Mouse (Mus musculus) kidney, embryonic 14.5 days (tissue): Measurements from ENCODE around the gene Klk1. TPM values are rescaled to one million over a fixed set of nuclear protein-coding genes. Genes with fewer than 3 reads are reported as not detected.
"Not testable (repeated sequence)": the region's sequence is repeated elsewhere in the genome, so short reads cannot be mapped to it uniquely, and the experiment has no call there.

Experiments
- ATAC-seq: fragments of 200-750 bp; cut with Nextera tagmentation; 2 replicates; pipeline ENCODE4 v1.8.0; 2017; ENCODE audit warnings: moderate number of reproducible peaks, mild to moderate bottlenecking, moderate TSS enrichment, moderate library complexity; ENCODE audit not compliant: low FRiP score, low TSS enrichment
- H3K27ac ChIP-seq: fragments of 300-500 bp; sonication (generic); 2 replicates; pipeline ENCODE4 v1.5.1; 2014; ENCODE audit warnings: low read depth, mild to moderate bottlenecking, low read length, moderate library complexity, mixed read lengths
- H3K27me3 ChIP-seq: fragments of 300-500 bp; sonication (generic); 2 replicates; pipeline ENCODE4 v1.6.1; 2014; ENCODE audit warnings: mild to moderate bottlenecking, low read length; ENCODE audit not compliant: control insufficient read depth, insufficient read depth
- H3K36me3 ChIP-seq: fragments of 300-500 bp; sonication (generic); 2 replicates; pipeline ENCODE4 v1.6.1; 2014; ENCODE audit warnings: low read length, mixed read lengths; ENCODE audit not compliant: control insufficient read depth, insufficient read depth
- H3K4me1 ChIP-seq: fragments of 300-500 bp; sonication (generic); 2 replicates; pipeline ENCODE4 v1.6.1; 2014; ENCODE audit warnings: low read length, mixed read lengths; ENCODE audit not compliant: control insufficient read depth, insufficient read depth
- H3K4me2 ChIP-seq: fragments of 300-500 bp; sonication (generic); replicated peaks from 2 replicates; pipeline ENCODE4 v1.6.1; 2014; ENCODE audit warnings: low read depth, mild to moderate bottlenecking, low read length
- H3K4me3 ChIP-seq: fragments of 300-500 bp; sonication (generic); 2 replicates; pipeline ENCODE4 v1.5.1; 2014; ENCODE audit warnings: mild to moderate bottlenecking, low read length
- H3K9ac ChIP-seq: fragments of 300-500 bp; sonication (generic); 2 replicates; pipeline ENCODE4 v1.6.1; 2014; ENCODE audit warnings: low read depth, mild to moderate bottlenecking, low read length, moderate library complexity
- H3K9me3 ChIP-seq: fragments of 300-500 bp; sonication (generic); 2 replicates; pipeline ENCODE4 v1.6.1; 2016; ENCODE audit warnings: low read length; ENCODE audit not compliant: control insufficient read depth
- WGBS: fragments of 180-500 bp; shearing (Covaris S2); extraction: QIAGEN DNeasy Blood & Tissue Kit; methylation state at CpG from one replicate; pipeline ENCODE4 v1.1.7; 2014; 5-methylcytosine and 5-hydroxymethylcytosine counted together
- polyA plus RNA-seq: library from polyadenylated mRNA; unstranded; fragments of >200 nt; fragmentation: Nextera tagmentation; extraction: Ambion mirVana; gene quantifications from 2 replicates; pipeline ENCODE4 v1.2.1, GENCODE M21; 2014

Klk1 gene
- polyA plus RNA-seq, 1 experiment from 2014 or later, result 2.1 TPM

DNA sequence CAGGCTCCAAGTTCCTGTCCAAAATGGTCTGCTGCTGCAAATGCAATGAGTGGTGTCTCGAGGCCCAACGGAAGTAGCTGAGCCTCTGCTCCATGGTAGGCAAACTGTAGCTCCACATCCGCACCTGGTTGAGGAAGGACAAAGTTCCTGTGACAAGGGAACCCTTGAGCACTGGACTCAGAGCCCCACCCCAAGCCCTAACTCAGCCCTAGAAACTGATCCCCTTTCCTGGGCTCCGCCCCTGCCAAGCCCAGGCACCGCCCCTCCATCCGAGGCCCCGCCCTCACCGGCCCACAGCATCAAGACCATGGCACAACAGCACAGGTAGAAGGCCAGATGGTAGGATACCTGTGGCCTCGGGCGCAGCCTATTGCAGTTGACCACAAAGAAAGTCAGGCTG is 3.6 kb upstream of the Klk1 start:
- H3K9me3 ChIP-seq, H3K27me3 ChIP-seq, H3K9ac ChIP-seq, H3K36me3 ChIP-seq, H3K4me3 ChIP-seq, H3K27ac ChIP-seq, ATAC-seq, H3K4me1 ChIP-seq, H3K4me2 ChIP-seq: not testable (repeated sequence)
- 63% methylated on average over 8 of the region's 10 CpGs for WGBS

DNA sequence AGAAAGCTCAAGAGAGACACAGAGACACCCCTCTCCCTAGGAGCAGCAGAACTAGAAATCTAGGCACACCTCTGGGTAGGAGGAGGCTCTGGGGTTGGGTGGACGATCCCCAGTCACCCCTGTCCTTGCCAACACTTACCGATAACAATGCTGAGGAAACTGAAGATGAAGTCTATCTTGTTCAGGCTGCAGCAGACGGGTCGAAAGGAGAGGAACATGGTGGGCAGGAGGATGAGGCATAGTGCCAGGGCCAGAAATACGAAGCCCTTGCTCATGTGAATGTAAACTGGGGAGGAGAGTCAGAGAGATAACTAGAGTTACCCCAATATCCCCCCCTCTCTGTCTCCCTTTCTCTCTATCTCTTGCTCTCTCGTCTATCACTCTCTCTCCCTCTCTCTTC is 2.8 kb upstream of the Klk1 start:
- not testable (repeated sequence) for ATAC-seq, H3K27me3 ChIP-seq, H3K4me2 ChIP-seq, H3K27ac ChIP-seq, H3K36me3 ChIP-seq, H3K9ac ChIP-seq, H3K4me3 ChIP-seq, H3K9me3 ChIP-seq, H3K4me1 ChIP-seq
- 76% methylated on average over 6 of the region's 6 CpGs for WGBS

DNA sequence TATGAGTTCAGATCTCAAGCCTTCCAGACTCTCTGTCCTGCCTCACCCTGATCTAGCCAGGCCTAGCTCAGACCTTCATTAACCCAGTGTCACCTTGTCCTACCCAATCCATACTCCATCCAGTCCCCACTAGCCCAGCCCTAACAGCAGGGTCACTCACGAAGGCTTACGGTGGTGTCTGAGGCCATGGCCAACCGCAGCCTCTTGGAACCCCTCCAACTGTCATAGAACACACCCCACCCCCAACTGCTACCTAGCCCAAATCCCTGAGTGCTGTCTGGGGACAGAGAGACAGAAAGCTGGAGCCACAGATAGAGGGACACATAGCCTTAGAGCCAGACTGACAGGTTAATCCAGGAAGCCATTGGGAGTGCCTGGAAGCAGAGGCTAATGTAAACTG is 10.7 kb downstream of the Klk1 start, which contains the start of gene Gm36864:
Gene Gm36864 (plus strand): TSS at position 269 of the 400 bp plus-strand sequence.
- H3K4me2 ChIP-seq, result no peak within 1 kb of the TSS
- no peaks in the 10 kb centered on the region for H3K4me1 ChIP-seq
- ATAC-seq, result no peak
- H3K27ac ChIP-seq, result no peak within 1 kb of the TSS
- no peaks in the 10 kb centered on the region for H3K9me3 ChIP-seq
- no peaks in the 10 kb centered on the region for H3K27me3 ChIP-seq
- H3K9ac ChIP-seq, result no peak within 1 kb of the TSS
- no peak within 1 kb of the TSS for H3K4me3 ChIP-seq
- whole genome bisulfite sequencing, result 84% methylated on average over 3 of the region's 3 CpGs
- H3K36me3 ChIP-seq, result no peaks in the 10 kb centered on the region

DNA sequence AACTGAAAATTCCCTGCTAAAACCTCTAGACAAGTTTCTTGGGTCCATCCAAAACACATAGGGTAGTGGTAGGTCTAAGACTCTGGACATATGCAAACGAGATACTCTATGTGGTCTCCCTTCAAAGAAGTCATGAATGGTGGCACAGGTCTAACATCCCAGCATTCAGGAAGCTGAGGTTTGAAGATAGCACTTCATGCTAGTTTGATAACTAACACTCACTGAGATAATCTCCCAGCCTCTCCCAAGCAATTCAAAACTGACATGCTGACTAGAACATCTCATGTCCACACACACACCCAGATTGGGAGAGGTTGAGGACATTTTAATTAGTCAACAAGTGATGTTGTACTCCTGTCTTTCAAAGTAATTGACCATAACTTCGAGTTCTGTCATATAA is 14.8 kb downstream of the Klk1 start:
- WGBS, result 55% methylated on average over 2 of the region's 2 CpGs
- Histone ChIP-seq H3K36me3 (no peaks in the 10 kb centered on the region), H3K27me3 (no peaks in the 10 kb centered on the region), H3K9ac (no peak overlapping the region), H3K4me3 (no peak overlapping the region), H3K27ac (no peak overlapping the region), H3K4me1 (no peaks in the 10 kb centered on the region), H3K9me3 (no peaks in the 10 kb centered on the region), H3K4me2 (no peak overlapping the region)
- no peak for ATAC-seq

DNA sequence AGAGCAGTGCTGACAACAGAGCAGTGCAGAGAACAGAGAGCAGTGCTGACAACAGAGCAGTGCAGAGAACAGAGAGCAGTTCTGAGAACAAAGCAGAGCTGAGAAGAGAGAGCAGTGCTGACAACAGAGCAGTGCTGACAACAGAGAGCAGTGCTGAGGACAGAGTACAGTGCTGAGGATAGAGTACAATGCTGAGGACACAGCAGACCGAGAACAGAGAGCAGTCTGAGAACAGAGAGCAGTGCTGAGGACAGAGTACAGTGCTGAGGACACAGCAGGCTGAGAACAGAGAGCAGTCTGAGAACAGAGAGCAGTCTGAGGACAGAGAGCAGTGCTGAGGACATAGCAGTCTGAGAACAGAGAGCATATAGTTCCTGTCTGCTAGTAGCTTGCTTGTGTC is 15.6 kb downstream of the Klk1 start:
- no peaks in the 10 kb centered on the region for H3K9me3 ChIP-seq

DNA sequence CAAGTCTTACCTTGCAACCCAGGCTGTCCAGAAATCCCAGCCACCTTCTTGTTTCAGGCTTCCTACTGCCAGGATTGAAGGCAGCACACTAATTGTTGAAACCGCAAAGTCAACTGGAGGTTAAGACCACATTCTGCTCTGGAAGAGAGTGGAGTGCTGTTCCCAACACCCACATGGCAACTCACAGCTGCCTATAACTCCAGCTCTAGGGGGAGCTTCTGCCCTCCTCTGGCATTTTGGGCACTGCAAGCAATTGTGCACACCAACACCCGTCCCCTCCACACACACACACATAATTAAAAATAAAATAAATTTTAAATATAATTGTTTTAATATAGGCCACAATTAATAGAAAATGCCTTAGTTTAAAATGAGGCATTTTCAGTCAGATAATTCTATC is 16.0 kb downstream of the Klk1 start:
- Histone ChIP-seq H3K4me3 (no peak overlapping the region), H3K9me3 (no peaks in the 10 kb centered on the region), H3K4me1 (peaks cover 5% of the 10 kb centered on the region), H3K27me3 (no peaks in the 10 kb centered on the region), H3K4me2 (no peak overlapping the region), H3K9ac (no peak overlapping the region), H3K27ac (no peak overlapping the region), H3K36me3 (no peaks in the 10 kb centered on the region)
- 71% methylated on average over 2 of the region's 2 CpGs for WGBS
- ATAC-seq, result no peak

More for the DNA sequence above, 15.6 kb downstream of the Klk1 start:
- no peak overlapping the region for H3K9ac ChIP-seq
- no peak for ATAC-seq
- H3K27me3 ChIP-seq, result no peaks in the 10 kb centered on the region
- no peaks in the 10 kb centered on the region for H3K36me3 ChIP-seq
- WGBS, result 58% methylated on average over 1 of the region's 1 CpGs
- no peak overlapping the region for H3K4me2 ChIP-seq
- no peak overlapping the region for H3K27ac ChIP-seq
- H3K4me3 ChIP-seq, result no peak overlapping the region
- H3K4me1 ChIP-seq, result peaks cover 5% of the 10 kb centered on the region

DNA sequence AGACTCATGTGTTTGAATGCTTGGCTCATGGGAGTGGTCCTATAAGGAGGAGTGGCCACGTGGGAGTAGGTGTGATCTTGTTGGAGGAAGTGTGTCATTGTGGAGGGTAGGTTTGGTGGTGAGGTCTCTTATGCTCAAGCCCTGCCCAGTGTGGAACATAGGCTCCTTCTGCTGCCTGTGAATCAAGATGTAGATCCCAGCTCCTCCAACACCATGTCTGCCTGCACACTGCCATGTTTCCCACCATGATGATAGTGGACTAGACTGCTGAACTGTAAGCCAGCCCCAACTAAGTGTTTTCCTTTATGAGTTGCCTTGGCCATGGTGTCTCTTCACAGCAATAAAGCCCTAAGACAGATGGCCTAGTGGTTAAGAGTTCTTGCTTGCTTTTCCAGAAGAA is 18.9 kb downstream of the Klk1 start:
- Histone ChIP-seq H3K9me3 (no peaks in the 10 kb centered on the region), H3K27ac (no peak overlapping the region), H3K4me2 (no peak overlapping the region), H3K36me3 (peaks cover 13% of the 10 kb centered on the region), H3K9ac (no peak overlapping the region), H3K4me1 (peaks cover 21% of the 10 kb centered on the region), H3K27me3 (no peaks in the 10 kb centered on the region), H3K4me3 (no peak overlapping the region)
- WGBS, result 53% methylated on average over 1 of the region's 1 CpGs
- ATAC-seq, result no peak

DNA sequence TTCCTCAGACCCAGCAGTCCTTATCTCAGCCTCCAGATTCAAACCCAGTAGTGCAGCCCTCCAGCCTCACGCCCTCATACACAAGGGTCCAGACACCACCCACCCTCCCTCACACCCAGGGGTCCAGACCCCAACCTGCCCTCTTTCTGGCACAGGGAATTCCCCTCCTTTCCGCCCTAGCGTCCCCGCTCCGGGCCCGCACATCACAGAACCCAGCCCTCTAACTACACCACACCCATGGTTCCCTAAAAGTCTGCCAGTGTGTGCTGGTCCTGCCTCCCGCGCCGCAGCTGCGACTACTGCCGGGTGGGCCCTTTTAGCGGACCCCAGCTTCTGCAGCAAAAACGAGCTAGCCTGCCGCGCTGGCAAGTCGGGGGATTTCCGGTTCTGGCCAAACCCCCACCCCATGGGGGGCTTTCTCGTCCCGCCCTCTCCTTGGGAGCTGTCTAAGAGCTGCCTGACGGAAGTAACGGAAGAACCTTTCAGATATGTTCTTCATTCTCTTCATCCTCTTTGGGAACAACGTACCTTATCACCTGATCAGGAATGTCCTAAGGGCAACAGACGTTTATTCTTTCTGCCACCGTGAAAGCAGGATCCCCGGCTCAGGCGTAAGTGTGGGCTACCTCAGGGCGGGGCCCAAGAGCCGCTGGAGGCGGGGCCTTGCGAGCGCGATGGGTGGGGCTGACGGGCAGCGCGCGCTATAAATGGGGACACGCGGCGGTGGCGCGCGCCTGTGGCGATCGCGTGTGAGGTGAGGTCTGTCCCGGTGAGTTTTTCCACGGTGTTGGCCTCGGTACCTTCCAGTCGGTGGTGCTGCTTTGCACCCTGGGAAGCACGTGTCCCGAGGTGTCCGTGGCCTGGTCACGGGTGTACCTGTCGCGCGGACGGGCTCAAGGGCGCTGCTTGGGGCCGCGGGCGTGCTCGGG is 21.2 kb downstream of the Klk1 start, which contains the start of the genes 1700028J19Rik and 2410002F23Rik:
Gene 1700028J19Rik (minus strand): TSS at position 641 of the 929 bp plus-strand sequence.
Gene 2410002F23Rik (plus strand): TSS at position 668 of the 929 bp plus-strand sequence.
- H3K4me1 ChIP-seq, result peaks cover 23% of the 10 kb centered on the region
- H3K27ac ChIP-seq, result peak within 1 kb of the TSS; percentile 96
- WGBS, result 1% methylated on average over 54 of the region's 62 CpGs
- peak; percentile 87 for ATAC-seq
- H3K4me2 ChIP-seq, result peak within 1 kb of the TSS; percentile 88
- H3K36me3 ChIP-seq, result peaks cover 34% of the 10 kb centered on the region
- peak within 1 kb of the TSS; percentile 95 for H3K9ac ChIP-seq
- H3K4me3 ChIP-seq, result peak within 1 kb of the TSS; percentile 96
- no peaks in the 10 kb centered on the region for H3K27me3 ChIP-seq
- H3K9me3 ChIP-seq, result no peaks in the 10 kb centered on the region

DNA sequence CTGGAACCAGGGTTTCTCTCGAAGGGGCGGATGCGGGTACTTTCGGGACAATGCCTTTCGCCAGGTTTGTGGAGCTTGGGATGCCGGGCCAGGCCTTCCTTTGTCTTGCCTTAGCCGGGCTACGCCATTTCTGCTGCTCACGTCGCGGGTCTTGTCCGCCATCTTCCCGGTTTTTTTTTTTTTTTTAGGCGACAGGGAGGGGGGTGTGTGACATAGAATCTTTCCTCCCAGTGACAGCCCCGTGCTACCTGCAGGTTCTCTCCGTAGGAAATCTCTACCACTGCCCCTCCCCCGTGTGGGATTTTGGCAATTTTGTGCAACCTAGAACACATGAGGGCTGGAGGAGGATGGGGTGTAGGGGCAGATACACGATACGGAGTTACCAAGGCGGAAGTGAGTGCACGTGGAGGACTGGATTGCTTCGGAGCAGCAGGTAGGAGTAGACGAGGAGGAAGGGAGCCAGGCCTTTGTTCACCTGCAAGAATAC is 21.9 kb downstream of the Klk1 start:
- ATAC-seq, result peak; percentile 24
- under 1% methylated on average over 23 of the region's 23 CpGs for whole genome bisulfite sequencing

More for the DNA sequence above, 21.9 kb downstream of the Klk1 start:
- Histone ChIP-seq H3K9me3 (no peaks in the 10 kb centered on the region), H3K4me2 (peak overlapping the region; percentile 88), H3K27me3 (no peaks in the 10 kb centered on the region), H3K36me3 (peaks cover 37% of the 10 kb centered on the region), H3K27ac (peak overlapping the region; percentile 96), H3K4me1 (peaks cover 23% of the 10 kb centered on the region), H3K9ac (peak overlapping the region; percentile 95), H3K4me3 (peak overlapping the region; percentile 96)
